Mouse (Mus musculus): Measurements from ENCODE around the gene Crebbp.

DNA sequence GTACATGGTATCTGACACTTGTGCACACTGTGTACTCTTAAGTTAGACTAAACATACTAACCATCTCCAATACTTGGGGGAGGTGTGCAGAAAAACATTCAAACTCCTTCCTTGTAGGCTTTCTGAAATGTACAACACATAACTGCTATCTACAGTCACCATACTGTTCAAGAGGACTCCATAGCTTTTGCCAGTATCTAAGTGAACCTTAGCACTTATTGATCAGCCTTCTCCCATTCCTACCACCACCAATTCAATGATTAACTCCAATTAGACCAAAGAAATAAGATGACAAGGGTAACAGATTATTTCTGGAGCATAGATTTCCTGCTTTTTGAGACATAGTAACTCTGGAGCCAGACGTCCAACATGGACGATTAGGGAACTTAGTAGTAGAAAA is 113.4 kb downstream of the Crebbp start:
- TF ChIP-seq CTCF (IDR thresholded peaks at IDR 0.05; ENCODE audit: low read depth) (no peak), EP300 (IDR thresholded peaks at IDR 0.05; ENCODE audit: low read depth) (no peak)

Data from heart, postnatal 0 days (tissue).